Comparison of ENCODE assay signal across 8 mouse cellular contexts in genomic region chr15:98533035-98533531, GRCm38 (mm10). TPM values are rescaled to one million over a fixed set of nuclear protein-coding genes. Genes with fewer than 3 reads are reported as not detected.
DNase-seq lines count a peak whose midpoint lies in the region; ATAC-seq lines count a peak whose summit lies in the region.

No protein-coding gene starts in this region.

- no peaks in the 10 kb centered on the region for H3K4me1 ChIP-seq in neural tube, embryonic 11.5 days (ENCODE audit: control insufficient read depth, insufficient read depth, low read length)

- no peak for ATAC-seq in neural tube, embryonic 11.5 days (ENCODE audit: insufficient read depth, low FRiP score, low TSS enrichment)
- ATAC-seq in megakaryocyte progenitor cell, adult 5-6 weeks (replicated peaks; ENCODE audit: poor library complexity), result no peak

- peaks cover 12% of the 10 kb centered on the region for H3K36me3 ChIP-seq in neural tube, embryonic 11.5 days (ENCODE audit: control insufficient read depth, insufficient read depth, low read length)

- 1% methylated on average over 18 of the region's 18 CpGs for WGBS in neural tube, embryonic 11.5 days

- peak overlapping the region; percentile 97 for H3K9ac ChIP-seq in neural tube, embryonic 11.5 days (ENCODE audit: low read length)

- DNase-seq in cerebellum, postnatal 14 days, result peak; percentile 26 to 28
- no peak for DNase-seq in cerebellum, adult 18-20 months
- peak; percentile 53 for DNase-seq in 3T3-L1 (ENCODE audit: low read depth, low spot score)
- peak; percentile 35 for DNase-seq in c-Kit-positive CD71-positive TER-119-negative erythroid progenitor cells, embryonic 14.5 days (ENCODE audit: low read depth)
- peak; percentile 56 for DNase-seq in induced T-regulatory cell, adult 2 months (ENCODE audit: low read depth)
- peak; percentile 28 for DNase-seq in neural tube, embryonic 11.5 days (ENCODE audit: low spot score)
- no peak for DNase-seq in spleen, postnatal 4 days (ENCODE audit: low spot score in 2 of 2)

- no peaks in the 10 kb centered on the region for H3K9me3 ChIP-seq in neural tube, embryonic 11.5 days (ENCODE audit: control insufficient read depth, low read length)

- H3K4me3 ChIP-seq in neural tube, embryonic 11.5 days (ENCODE audit: low read depth, low read length), result peak overlapping the region; percentile 79

- H3K27me3 ChIP-seq in neural tube, embryonic 11.5 days (ENCODE audit: control insufficient read depth, insufficient read depth, low read length), result no peaks in the 10 kb centered on the region

- H3K4me2 ChIP-seq in neural tube, embryonic 11.5 days (ENCODE audit: low read depth), result peak overlapping the region; percentile 62

- H3K27ac ChIP-seq in neural tube, embryonic 11.5 days (ENCODE audit: low read depth, low read length), result no peak overlapping the region

RNA-seq across cellular contexts. Expression of gene Kansl2, which starts 1.0 kb away (rescaled TPM):
- 142 and 143 TPM in 2 replicates for polyA plus RNA-seq in neural tube, embryonic 11.5 days (2014; fragmentation: Nextera tagmentation; extraction: Ambion mirVana)
- total RNA-seq in megakaryocyte progenitor cell, adult 5-6 weeks (2015), result 65.7 and 68.6 TPM in 2 replicates
- total RNA-seq in megakaryocyte progenitor cell, adult 5-6 weeks (2017), result 60.1 and 62.8 TPM in 2 replicates

RNA-seq across cellular contexts. Expression of gene Ccnt1, which starts 37.6 kb away (rescaled TPM):
- polyA plus RNA-seq in neural tube, embryonic 11.5 days (2014; fragmentation: Nextera tagmentation; extraction: Ambion mirVana), result 62.2 and 65.6 TPM in 2 replicates
- 47.1 and 57.8 TPM in 2 replicates for total RNA-seq in megakaryocyte progenitor cell, adult 5-6 weeks (2015)
- total RNA-seq in megakaryocyte progenitor cell, adult 5-6 weeks (2017), result 54.1 and 62.5 TPM in 2 replicates

RNA-seq across cellular contexts. Expression of gene 4930415O20Rik, which starts 37.7 kb away (rescaled TPM):
- polyA plus RNA-seq in neural tube, embryonic 11.5 days (2014; fragmentation: Nextera tagmentation; extraction: Ambion mirVana), result not detected in 2 replicates
- total RNA-seq in megakaryocyte progenitor cell, adult 5-6 weeks (2015), result not detected in 2 replicates
- total RNA-seq in megakaryocyte progenitor cell, adult 5-6 weeks (2017), result not detected in 2 replicates

RNA-seq across cellular contexts. Expression of gene Olfr279, which starts 40.9 kb away (rescaled TPM):
- polyA plus RNA-seq in neural tube, embryonic 11.5 days (2014; fragmentation: Nextera tagmentation; extraction: Ambion mirVana), result not detected in 2 replicates
- total RNA-seq in megakaryocyte progenitor cell, adult 5-6 weeks (2015), result not detected in 2 replicates
- not detected in 2 replicates for total RNA-seq in megakaryocyte progenitor cell, adult 5-6 weeks (2017)

RNA-seq across cellular contexts. Expression of gene Lalba, which starts 50.6 kb away (rescaled TPM):
- polyA plus RNA-seq in neural tube, embryonic 11.5 days (2014; fragmentation: Nextera tagmentation; extraction: Ambion mirVana), result 0.45 TPM in 1 of 2 replicates, not detected in the other
- total RNA-seq in megakaryocyte progenitor cell, adult 5-6 weeks (2015), result not detected in 2 replicates
- not detected in 2 replicates for total RNA-seq in megakaryocyte progenitor cell, adult 5-6 weeks (2017)

Comparison
In these comparisons a context has a peak if more than half of its experiments do, and no peak if none do; other contexts are left out.
1. DNase-seq: peak in cerebellum, postnatal 14 days (2 of 2), 3T3-L1 (single experiment), c-Kit-positive CD71-positive TER-119-negative erythroid progenitor cells, embryonic 14.5 days (single experiment), induced T-regulatory cell, adult 2 months (single experiment) and neural tube, embryonic 11.5 days (single experiment); none in cerebellum, adult 18-20 months (0 of 2) and spleen, postnatal 4 days (0 of 2).